Mouse (Mus musculus): Measurements from ENCODE around the gene Lgi1. TPM values are rescaled to one million over a fixed set of nuclear protein-coding genes. Genes with fewer than 3 reads are reported as not detected.

Gene Lgi1
- total RNA-seq, 2 experiments from 2014 or later: 189 to 201 TPM

DNA sequence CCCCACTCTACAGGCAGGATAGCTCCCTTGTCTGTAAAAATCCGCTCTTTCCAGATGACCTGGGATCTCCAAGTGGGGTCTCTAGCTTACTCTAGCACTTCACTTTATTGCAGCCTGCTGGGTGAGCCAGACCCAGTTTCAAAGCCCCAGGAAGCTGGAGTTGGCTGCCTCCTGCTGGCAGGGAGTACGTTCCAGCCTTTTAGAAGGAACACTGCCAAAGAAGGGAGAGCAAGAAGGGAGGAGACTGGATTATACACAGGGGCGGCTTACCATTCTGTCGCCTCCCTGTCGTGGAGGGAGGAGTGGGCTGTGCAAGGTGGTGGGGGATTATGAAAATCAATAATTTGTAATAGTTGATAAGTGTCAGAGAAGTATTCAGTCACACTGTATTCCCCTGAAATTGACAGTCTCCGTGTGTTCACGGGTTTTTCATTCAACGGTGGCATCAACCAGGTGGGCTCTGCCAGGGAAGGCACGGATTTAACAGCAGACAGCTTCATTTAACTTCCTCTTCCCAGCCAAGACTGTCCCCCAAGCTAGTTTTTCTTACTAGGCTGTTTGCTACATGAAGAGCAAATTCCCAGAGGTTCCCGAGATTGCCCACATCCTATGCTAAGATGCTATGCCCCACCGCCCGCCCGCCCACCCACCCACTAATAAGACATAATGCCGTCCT, 369 bp upstream of the Lgi1 start:
- peak; percentile 81 to 83 for DNase-seq

GRCm38 (mm10) chr19:38265767-38266166, 1.4 kb downstream of the Lgi1 start:
- DNase-seq: no peak

DNA sequence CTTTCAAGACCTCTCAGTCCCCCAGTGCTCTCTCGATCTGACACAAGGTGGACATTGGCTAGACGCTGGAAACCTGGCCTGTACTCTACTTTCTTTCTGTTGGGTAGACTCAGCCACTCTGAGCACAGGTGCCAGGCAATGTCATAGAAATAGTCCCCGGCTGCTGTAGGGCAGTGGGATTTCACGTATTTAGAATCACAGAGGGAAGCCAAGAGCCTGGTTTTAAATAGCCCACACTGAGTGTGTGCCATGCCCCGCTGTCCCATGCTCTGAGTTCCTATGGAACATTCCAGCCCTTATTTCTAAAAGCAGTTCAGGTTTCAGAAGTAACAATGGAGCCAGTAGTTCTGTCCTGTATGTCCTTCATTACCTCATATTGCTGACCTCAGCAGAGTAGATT, 3.1 kb downstream of the Lgi1 start:
- no peak for DNase-seq

DNA sequence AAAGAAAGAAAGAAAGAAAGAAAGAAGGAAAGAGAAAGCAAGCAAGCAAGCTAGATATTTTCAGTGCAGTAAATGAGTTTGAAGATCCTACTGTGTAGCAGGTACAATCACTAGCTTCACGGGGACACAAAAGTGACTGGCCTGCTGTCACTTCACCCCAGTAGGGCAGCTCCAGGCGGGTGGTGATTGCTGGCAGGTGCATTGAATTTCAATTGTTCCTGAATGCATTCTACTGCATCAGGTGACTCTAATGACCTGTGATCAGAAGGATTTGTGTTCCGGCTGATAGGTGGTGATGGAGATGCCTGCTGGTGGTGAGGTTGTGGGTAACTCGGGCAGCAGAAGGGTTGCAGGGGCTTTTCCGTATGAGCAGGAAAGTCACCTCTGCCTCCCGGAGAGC, 6.7 kb downstream of the Lgi1 start:
- DNase-seq: no peak

GRCm38 (mm10) chr19:38273820-38274219, 9.5 kb downstream of the Lgi1 start:
- no peak for DNase-seq

GRCm38 (mm10) chr19:38274747-38275421, 10.5 kb downstream of the Lgi1 start:
- DNase-seq: no peak

DNA sequence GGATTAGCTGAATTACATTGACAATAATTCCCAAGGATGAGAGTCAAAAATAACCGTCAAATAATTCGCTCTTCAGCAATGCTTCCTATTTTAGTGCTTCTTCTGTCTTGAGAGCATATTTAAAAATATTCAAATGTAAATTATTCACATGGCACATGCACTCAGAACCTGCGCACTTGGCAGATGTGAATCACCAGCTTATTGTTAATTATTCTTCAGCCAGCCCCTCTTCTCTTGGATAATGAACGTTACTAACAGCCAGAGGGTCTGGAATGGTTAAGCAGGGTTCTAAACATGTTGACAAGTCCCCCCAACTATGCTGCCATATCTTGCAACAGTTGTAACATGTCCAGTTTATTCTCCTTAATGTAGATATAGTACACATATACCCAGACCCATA, 11.9 kb downstream of the Lgi1 start:
- DNase-seq: no peak

GRCm38 (mm10) chr19:38280242-38280641, 15.9 kb downstream of the Lgi1 start:
- no peak for DNase-seq

DNA sequence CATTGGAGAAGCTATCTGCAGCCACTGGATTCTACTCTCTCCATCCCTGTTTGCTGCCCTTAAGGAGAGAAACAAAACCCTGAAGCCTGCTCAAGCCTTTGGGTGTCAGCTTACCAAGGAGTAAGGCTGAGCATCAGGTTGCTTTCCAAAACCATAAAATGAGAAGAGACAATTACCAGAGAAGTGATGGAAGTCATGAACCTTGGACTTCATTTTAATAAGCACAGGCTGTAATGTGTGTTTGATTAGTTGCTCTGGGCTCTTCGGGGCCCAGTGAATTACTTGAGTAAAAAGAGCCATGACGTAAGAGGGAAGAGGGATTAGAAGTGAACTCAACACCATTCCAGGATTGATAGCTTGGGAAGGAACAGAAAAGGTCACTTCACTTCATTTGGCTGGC, 18.1 kb downstream of the Lgi1 start:
- DNase-seq: no peak

DNA sequence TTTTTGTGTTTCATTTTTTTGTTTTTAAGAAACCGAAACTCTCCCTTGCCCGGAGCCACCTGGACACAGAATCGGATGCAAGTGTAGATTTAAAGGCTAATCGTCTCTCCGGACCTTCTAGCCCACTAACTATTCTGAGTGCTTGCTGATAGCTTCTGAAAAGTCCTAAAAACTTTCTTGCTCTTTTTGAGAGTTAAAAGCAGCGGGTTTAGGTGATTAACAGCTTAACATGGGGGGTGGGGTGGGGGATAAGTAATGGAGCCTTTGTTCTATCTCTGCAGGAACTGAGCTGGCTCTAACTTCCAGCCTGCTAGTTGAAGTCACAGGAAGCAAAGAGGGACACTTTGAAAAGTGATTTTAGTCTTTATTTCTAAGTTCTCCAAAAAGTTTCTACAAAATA, 24.2 kb downstream of the Lgi1 start:
- DNase-seq: no peak

DNA sequence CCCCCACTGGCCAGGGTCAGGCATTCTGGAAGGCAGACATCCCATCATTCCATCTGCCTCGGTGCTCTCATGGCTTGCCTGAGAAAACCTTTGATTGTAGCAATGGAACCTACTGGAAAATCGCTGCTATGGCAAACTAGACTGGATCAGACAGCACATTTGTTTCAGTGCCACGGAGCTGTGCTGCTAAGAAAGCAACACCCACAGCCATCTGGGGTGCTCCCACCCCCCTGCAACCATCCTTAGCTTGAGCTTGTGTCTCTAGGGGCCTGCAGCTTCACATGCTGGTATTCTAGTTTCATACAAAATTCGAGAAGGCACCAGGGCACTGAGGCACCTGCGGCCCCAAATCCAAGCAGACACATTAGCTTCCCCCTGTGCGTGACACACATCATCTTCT, 27.1 kb downstream of the Lgi1 start:
- DNase-seq: peak; percentile 72 to 75

DNA sequence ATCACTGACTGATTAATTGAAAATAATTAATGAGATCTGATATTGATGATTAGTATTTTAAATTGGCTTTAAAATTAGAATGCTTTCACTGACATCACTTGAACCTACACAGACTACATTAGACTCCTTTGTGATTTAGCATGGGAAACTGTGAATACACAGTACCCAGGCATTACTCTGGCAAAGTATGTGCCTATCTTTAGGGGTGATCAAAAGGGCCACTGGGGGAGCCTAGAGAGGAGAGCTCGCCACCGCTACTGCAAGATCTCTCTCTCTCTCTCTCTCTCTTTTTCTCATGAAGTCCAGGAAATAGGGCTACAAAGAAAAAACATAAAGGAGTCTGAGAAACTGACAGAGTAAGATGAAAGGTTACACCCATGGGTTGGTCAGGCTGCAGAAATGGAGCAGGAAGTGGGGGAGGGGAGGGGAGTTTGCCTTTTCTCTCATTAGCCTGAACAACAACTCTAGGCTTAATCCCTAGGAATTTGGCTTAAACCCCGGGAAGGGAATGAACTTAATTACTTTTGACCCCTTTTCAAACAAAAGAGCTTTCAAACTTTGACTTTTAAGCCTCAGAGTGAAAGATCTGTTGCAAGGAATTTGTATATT, 33.8 kb downstream of the Lgi1 start:
- DNase-seq: no peak

GRCm38 (mm10) chr19:38308116-38308515, 43.8 kb downstream of the Lgi1 start:
- DNase-seq: no peak

DNA sequence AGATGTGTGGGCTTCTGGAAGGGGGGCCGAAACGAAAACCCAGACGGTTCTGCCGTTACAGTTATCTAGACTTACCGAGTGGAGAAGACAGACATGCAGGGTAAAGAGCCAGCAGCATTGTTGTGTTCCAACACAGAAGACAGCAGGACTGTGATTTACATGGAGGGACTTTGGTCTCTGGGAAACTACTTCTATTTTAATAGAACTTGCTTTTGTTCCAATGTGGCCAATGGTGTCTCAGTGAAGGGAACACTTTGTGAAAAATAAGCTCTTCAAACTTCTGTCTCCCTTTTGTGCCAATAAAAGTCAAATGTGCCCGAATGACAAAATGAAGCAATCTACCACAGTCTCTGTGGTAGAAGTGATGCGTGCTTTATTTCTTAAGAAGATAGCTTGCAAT, 50.8 kb downstream of the Lgi1 start:
- no peak for DNase-seq

DNA sequence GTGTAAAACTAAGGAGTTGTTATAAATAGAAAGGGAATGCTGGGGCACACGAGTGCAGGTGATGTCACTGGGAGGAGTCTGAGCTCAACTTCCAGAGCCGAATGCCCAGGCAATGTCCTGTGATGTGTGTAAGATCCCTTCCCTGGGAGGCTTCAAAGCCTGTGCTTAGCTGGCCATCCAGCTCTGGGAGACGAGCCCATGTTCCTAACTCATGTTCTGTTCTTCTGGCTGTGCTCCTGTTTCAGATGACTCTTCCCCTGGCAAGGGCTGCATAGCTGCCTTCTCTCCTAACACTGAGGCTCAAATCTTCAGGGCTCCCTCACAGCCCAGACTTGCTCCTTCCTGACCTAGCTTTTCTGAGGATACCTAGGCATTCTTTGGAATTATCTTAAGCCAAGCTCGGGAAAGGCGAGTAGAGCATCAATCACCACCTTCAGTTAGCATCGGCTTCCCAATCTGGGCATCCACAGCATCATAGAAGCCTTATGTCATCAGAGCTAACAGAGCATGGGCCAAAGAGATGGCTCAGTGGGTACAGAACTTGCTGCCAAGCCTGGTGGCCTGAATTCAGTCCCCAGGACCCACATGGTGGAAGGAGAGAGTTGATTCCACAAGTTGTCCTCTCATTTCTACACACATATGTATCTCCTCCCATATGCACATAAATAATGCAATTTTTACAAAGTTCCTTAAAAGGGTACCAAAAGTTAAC, 52.4 kb downstream of the Lgi1 start:
- peak in 1 of 2 experiments; percentile 31 for DNase-seq

GRCm38 (mm10) chr19:38318308-38318707, 54.0 kb downstream of the Lgi1 start:
- peak in 1 of 2 experiments; percentile 19 for DNase-seq

- DNase-seq: no peak
These were observed 54.8 kb downstream of the Lgi1 start for GRCm38 (mm10) chr19:38319168-38319567.

GRCm38 (mm10) chr19:38320651-38321188, 56.4 kb downstream of the Lgi1 start:
- no peak for DNase-seq

- no peak for DNase-seq
These were observed 59.4 kb downstream of the Lgi1 start for GRCm38 (mm10) chr19:38323726-38324125.

DNA sequence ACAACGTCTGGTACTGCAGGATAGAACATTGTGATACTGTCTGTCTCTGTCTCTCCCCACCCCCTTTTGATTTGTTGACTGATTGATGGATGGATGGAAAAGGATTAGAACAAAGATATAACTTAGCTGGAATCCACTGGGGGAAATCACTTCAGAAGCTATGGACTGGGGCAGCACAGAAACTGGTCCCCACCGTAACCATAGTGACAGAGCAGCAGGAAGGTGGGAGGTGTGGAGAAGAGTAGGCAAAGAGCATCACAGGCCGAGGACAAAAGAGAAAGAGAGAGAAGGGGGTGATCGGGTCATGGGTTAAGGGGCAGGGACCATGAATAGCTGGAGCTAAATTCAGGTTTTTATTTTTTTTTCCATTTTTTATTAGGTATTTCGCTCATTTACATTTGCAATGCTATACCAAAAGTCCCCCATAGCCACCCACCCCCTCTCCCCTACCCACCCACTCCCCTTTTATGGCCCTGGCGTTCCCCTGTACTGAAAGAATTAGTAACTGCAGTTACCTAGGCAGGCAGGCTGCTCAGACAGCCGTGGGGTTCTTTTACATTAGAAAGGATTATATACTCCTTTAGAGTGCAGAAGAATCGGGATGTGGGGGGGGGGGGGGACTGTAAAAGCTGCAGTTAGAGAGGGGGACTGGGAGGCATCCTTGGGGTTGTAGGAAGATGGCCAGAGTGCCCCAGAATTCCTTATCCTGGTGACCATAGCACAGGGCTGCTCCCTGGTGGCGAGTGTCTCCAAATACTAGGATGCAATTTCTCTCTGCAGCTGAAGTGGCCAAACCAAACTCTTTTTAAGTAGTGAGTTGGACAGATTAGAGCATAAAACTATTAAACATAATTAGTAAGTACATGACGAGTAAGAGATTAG, 60.1 kb downstream of the Lgi1 start:
- DNase-seq: peak in 1 of 2 experiments; percentile 19

- DNase-seq: no peak
These were observed 60.7 kb downstream of the Lgi1 start for GRCm38 (mm10) chr19:38325029-38325398.

GRCm38 (mm10) chr19:38325854-38326253, 61.5 kb downstream of the Lgi1 start:
- DNase-seq: no peak
